Mouse (Mus musculus): ENCODE measurements at regions not wholly inside any gene's neighbourhood (a gene's known extent, or its start where the extent isn't known, plus 50 kb on each side); places are given as distances from the start of the nearest gene placed in this dataset.
"Not testable (repeated sequence)": the region's sequence is repeated elsewhere in the genome, so short reads cannot be mapped to it uniquely, and the experiment has no call there.

- Histone ChIP-seq H3K27ac (replicated peaks) (no peak overlapping the region), H3K27me3 (ENCODE audit: control insufficient read depth, insufficient read depth, low read length) (no peaks in the 10 kb centered on the region), H3K9me3 (ENCODE audit: control insufficient read depth, low read length) (no peaks in the 10 kb centered on the region), H3K4me3 (ENCODE audit: low read depth, low read length) (no peak overlapping the region), H3K9ac (ENCODE audit: low read length) (no peak overlapping the region), H3K4me1 (replicated peaks; ENCODE audit: control insufficient read depth, insufficient read depth) (no peaks in the 10 kb centered on the region), H3K4me2 (replicated peaks; ENCODE audit: low read depth) (no peak overlapping the region), H3K36me3 (ENCODE audit: control insufficient read depth, insufficient read depth, low read length) (no peaks in the 10 kb centered on the region)
- WGBS, result 65% methylated on average over 3 of the region's 3 CpGs
- TF ChIP-seq EP300 (optimal IDR thresholded peaks at IDR 0.05) (no peak), CTCF (IDR thresholded peaks at IDR 0.05; ENCODE audit: low read depth) (peak; percentile 68)
- ATAC-seq (ENCODE audit: low FRiP score, low TSS enrichment) (no peak), DNase-seq (ENCODE audit: low spot score) (peak; percentile 37)
Observed at GRCm38 (mm10) chr14:102769716-102770115, 212.7 kb downstream of the Kctd12 start.

GRCm38 (mm10) chr14:102748687-102749086, 233.8 kb downstream of the Kctd12 start:
- no peak overlapping the region for H3K4me2 ChIP-seq (replicated peaks; ENCODE audit: low read depth)
- WGBS, result 73% methylated on average over 1 of the region's 1 CpGs
- H3K36me3 ChIP-seq (ENCODE audit: control insufficient read depth, insufficient read depth, low read length), result no peaks in the 10 kb centered on the region
- no peak overlapping the region for H3K27ac ChIP-seq (replicated peaks)
- H3K9ac ChIP-seq (ENCODE audit: low read length), result no peak overlapping the region
- no peak for ATAC-seq (ENCODE audit: low FRiP score, low TSS enrichment)
- TF ChIP-seq CTCF (IDR thresholded peaks at IDR 0.05; ENCODE audit: low read depth), result no peak
- no peak for TF ChIP-seq EP300 (optimal IDR thresholded peaks at IDR 0.05)
- H3K4me1 ChIP-seq (replicated peaks; ENCODE audit: control insufficient read depth, insufficient read depth), result no peaks in the 10 kb centered on the region
- H3K9me3 ChIP-seq (ENCODE audit: control insufficient read depth, low read length), result no peaks in the 10 kb centered on the region
- H3K4me3 ChIP-seq (ENCODE audit: low read depth, low read length), result no peak overlapping the region
- DNase-seq (ENCODE audit: low spot score), result no peak
- H3K27me3 ChIP-seq (ENCODE audit: control insufficient read depth, insufficient read depth, low read length), result no peaks in the 10 kb centered on the region

GRCm38 (mm10) chr14:102742331-102742730, 240.1 kb downstream of the Kctd12 start:
- DNase-seq (ENCODE audit: low spot score) (no peak), ATAC-seq (ENCODE audit: low FRiP score, low TSS enrichment) (no peak)
- H3K27ac ChIP-seq (replicated peaks), result no peak overlapping the region
- H3K9me3 ChIP-seq (ENCODE audit: control insufficient read depth, low read length), result no peaks in the 10 kb centered on the region
- no peaks in the 10 kb centered on the region for H3K27me3 ChIP-seq (ENCODE audit: control insufficient read depth, insufficient read depth, low read length)
- no peak overlapping the region for H3K4me3 ChIP-seq (ENCODE audit: low read depth, low read length)
- no peaks in the 10 kb centered on the region for H3K36me3 ChIP-seq (ENCODE audit: control insufficient read depth, insufficient read depth, low read length)
- H3K9ac ChIP-seq (ENCODE audit: low read length), result no peak overlapping the region
- H3K4me1 ChIP-seq (replicated peaks; ENCODE audit: control insufficient read depth, insufficient read depth), result no peaks in the 10 kb centered on the region
- 82% methylated on average over 8 of the region's 8 CpGs for WGBS
- TF ChIP-seq CTCF (IDR thresholded peaks at IDR 0.05; ENCODE audit: low read depth) (no peak), EP300 (optimal IDR thresholded peaks at IDR 0.05) (no peak)
- no peak overlapping the region for H3K4me2 ChIP-seq (replicated peaks; ENCODE audit: low read depth)

- Histone ChIP-seq H3K9ac (ENCODE audit: low read length) (no peak overlapping the region), H3K9me3 (ENCODE audit: control insufficient read depth, low read length) (no peaks in the 10 kb centered on the region), H3K4me1 (replicated peaks; ENCODE audit: control insufficient read depth, insufficient read depth) (no peaks in the 10 kb centered on the region), H3K27ac (replicated peaks) (no peak overlapping the region), H3K4me3 (ENCODE audit: low read depth, low read length) (no peak overlapping the region), H3K4me2 (replicated peaks; ENCODE audit: low read depth) (no peak overlapping the region), H3K36me3 (ENCODE audit: control insufficient read depth, insufficient read depth, low read length) (no peaks in the 10 kb centered on the region), H3K27me3 (ENCODE audit: control insufficient read depth, insufficient read depth, low read length) (no peaks in the 10 kb centered on the region)
- ATAC-seq (ENCODE audit: low FRiP score, low TSS enrichment), result no peak
- TF ChIP-seq CTCF (IDR thresholded peaks at IDR 0.05; ENCODE audit: low read depth) (no peak), EP300 (optimal IDR thresholded peaks at IDR 0.05) (no peak)
- no peak for DNase-seq (ENCODE audit: low spot score)
- WGBS, result 75% methylated on average over 2 of the region's 2 CpGs
Observed at GRCm38 (mm10) chr14:102736656-102737055, 245.8 kb downstream of the Kctd12 start.

GRCm38 (mm10) chr14:102733718-102734117, 248.7 kb downstream of the Kctd12 start:
- 87% methylated on average over 4 of the region's 4 CpGs for WGBS
- not testable (repeated sequence) for H3K27me3 ChIP-seq (ENCODE audit: control insufficient read depth, insufficient read depth, low read length); DNase-seq (ENCODE audit: low spot score); H3K27ac ChIP-seq (replicated peaks); H3K4me3 ChIP-seq (ENCODE audit: low read depth, low read length); H3K9ac ChIP-seq (ENCODE audit: low read length); H3K4me1 ChIP-seq (replicated peaks; ENCODE audit: control insufficient read depth, insufficient read depth); H3K4me2 ChIP-seq (replicated peaks; ENCODE audit: low read depth); H3K36me3 ChIP-seq (ENCODE audit: control insufficient read depth, insufficient read depth, low read length); H3K9me3 ChIP-seq (ENCODE audit: control insufficient read depth, low read length); ATAC-seq (ENCODE audit: low FRiP score, low TSS enrichment)

- H3K9me3 ChIP-seq (ENCODE audit: control insufficient read depth, low read length), result no peaks in the 10 kb centered on the region
- 56% methylated on average over 5 of the region's 5 CpGs for WGBS
- no peak for ATAC-seq (ENCODE audit: low FRiP score, low TSS enrichment)
- H3K4me3 ChIP-seq (ENCODE audit: low read depth, low read length), result no peak overlapping the region
- no peak for TF ChIP-seq EP300 (optimal IDR thresholded peaks at IDR 0.05)
- no peak for TF ChIP-seq CTCF (IDR thresholded peaks at IDR 0.05; ENCODE audit: low read depth)
- H3K4me2 ChIP-seq (replicated peaks; ENCODE audit: low read depth), result no peak overlapping the region
- H3K36me3 ChIP-seq (ENCODE audit: control insufficient read depth, insufficient read depth, low read length), result no peaks in the 10 kb centered on the region
- DNase-seq (ENCODE audit: low spot score), result no peak
- H3K4me1 ChIP-seq (replicated peaks; ENCODE audit: control insufficient read depth, insufficient read depth), result no peaks in the 10 kb centered on the region
- H3K27me3 ChIP-seq (ENCODE audit: control insufficient read depth, insufficient read depth, low read length), result no peaks in the 10 kb centered on the region
- no peak overlapping the region for H3K27ac ChIP-seq (replicated peaks)
- H3K9ac ChIP-seq (ENCODE audit: low read length), result no peak overlapping the region
Observed at GRCm38 (mm10) chr14:102731746-102732145, 250.7 kb downstream of the Kctd12 start.

Measured in stomach, postnatal 0 days (tissue).